Mouse (Mus musculus): ENCODE measurements at regions not wholly inside any gene's neighbourhood (a gene's known extent, or its start where the extent isn't known, plus 50 kb on each side); places are given as distances from the start of the nearest gene placed in this dataset.
"Not testable (repeated sequence)": the region's sequence is repeated elsewhere in the genome, so short reads cannot be mapped to it uniquely, and the experiment has no call there.

DNA sequence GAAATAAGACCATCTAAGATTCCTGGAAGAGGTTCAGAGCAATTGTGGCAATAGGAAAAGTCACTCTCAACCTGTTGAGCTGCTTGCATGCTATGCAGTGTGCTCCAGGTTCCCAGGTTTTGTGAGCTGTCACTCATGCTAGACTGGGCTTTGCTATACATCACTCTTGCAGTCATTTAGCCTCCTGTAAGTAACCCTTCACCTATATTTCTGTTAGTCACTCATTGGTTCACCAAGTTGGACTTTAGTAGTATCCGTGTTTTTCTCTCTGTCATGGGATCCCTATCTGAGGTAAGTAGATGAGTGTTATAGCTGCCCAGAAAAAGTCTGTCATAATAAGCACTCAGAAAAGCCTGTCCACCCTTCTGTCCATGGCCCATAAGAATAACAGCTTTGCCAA is 332.3 kb upstream of the Tbl1xr1 start:
- DNase-seq, result no peak

DNA sequence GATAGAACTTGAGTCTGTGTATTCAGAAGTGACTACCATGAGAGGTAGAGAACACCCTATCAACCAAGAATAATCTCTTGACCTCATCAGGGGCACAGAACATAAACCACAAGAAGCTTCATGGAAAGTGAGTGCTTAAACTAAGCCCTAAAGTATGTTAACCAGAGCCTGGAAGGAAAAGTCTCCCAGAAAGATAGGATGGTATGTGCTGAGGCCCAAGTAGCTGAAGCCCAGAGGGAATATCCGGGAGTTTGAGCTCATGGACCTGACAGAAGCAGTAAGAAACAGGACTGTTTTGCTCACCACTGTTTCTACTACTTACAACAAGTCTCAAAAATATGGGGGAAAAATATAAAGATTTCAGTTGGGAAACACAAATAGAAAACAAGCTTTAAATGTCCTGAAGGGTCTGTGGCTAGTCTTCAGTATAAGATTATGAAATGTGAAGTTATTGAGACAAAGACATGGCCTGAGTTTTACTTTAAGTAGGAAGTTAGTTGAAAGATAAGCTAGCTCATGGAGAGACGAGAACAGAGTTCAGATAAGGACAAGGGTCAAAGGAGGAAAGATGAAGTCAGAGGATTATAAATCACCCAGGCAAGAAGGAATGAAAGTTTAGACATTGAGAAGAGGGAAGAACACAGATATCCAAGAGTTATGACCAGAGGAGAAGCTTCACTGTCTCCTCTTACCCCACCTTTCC is 315.8 kb upstream of the Tbl1xr1 start:
- no peak for DNase-seq

DNA sequence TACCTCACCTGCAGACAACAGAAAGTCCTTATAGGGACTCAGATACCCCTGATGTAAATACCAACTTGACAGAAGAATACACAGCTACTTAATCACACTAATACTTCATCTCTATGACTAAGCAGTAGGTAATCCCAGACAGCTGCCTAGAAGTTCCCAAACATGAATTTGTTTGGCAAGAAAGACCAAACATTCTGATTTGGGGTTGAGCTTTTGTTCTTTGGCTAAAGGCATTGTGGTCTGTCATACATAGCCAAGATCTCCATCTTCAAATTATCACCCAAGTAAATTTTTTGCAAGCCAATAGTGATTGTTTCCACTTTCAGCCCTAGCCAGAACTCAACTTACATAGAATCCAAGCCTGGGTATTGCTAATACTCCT is 315.2 kb upstream of the Tbl1xr1 start:
- no peak for DNase-seq

DNA sequence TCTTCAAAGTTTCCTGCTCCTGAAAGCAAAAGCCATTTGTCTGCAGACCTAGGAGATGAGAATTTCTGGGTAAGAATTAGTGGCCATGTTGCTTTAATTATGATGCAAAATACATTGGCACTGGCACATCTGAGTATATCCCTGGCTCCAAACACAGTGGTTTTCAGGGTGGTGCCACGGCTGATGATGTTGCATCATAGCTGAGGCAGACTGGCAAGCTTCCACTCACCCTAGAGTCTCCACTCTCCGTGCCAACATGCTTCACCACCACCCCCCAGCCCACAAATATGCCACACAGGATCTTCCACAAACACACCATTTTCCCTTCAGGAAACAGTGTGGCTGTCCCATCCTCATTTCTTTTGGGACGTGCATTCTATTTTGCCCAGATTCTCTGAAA is 314.5 kb upstream of the Tbl1xr1 start:
- DNase-seq, result no peak

DNA sequence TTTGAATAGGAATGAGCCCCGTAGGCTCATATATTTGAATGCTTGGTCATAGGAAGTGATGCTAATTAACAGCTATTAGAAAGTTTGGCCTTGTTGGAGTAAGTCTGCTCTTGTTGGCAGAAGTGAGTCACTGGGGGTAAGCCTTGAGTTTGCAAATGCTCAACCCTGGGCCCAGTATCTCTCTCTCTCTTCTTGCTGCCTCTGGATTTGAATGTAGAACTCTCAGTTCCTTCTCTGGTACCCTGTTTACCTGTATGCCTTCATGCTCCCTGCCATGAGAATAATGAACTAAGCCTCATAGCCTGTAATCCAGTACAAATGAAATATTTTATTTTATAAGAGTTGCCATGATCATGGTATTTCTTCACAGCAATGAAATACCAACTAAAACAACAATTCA is 308.4 kb upstream of the Tbl1xr1 start:
- no peak for DNase-seq

DNA sequence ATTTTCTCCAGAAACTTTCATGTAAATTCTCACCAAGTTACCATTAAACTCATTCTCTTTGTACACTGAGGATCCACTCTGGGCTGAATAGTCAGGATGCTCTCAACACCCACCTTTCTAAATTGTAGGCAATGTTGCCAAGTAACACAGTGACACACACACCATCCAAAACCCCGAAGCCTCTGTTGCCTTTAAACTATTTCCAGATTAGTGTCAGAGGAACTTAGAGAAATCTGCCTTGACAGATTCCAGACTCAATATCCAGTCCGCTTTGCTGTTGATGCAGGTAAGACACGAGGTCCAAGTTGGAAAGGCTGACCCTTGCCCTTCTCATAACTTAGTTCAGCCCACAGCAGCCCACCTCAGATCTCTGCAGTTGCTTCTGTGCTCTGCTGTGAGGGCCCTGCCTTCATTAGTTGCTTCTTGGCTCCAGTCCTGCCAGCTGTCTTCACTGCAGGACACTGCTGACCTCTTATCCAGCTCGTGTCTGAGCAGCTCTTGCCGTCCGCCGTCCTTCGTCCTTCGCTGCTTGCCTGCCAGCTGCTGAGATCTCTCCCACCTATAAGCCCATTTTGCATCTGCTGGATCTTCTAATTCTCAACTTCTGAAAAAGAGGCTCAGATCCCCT is 306.4 kb upstream of the Tbl1xr1 start:
- DNase-seq, result no peak

DNA sequence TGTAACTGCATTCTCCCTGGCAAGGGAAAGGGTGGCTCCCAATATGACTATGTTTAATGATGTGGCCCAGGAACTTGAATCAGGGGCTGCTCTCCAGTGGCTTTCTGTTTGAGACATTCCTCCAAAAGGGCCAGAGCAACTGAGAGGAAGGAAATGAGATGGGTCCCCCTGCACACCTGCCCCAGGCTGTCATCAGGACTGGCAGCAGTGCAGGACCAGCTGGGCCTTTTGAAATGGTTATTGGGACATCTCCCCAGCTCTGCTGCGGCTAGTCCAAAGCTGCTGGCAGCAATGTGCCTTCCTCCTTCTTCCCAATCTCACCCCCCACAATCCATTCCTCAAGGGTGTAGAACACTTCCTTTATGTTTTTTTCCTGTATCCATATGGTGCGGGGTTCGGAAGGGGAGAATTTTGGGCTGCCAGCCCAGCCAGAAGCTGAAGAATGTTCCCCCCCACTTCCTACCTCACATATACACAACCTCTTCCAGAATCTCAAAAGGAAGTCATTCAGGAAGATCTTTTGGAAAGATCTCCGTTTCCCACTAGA is 304.6 kb upstream of the Tbl1xr1 start:
- no peak for DNase-seq

DNA sequence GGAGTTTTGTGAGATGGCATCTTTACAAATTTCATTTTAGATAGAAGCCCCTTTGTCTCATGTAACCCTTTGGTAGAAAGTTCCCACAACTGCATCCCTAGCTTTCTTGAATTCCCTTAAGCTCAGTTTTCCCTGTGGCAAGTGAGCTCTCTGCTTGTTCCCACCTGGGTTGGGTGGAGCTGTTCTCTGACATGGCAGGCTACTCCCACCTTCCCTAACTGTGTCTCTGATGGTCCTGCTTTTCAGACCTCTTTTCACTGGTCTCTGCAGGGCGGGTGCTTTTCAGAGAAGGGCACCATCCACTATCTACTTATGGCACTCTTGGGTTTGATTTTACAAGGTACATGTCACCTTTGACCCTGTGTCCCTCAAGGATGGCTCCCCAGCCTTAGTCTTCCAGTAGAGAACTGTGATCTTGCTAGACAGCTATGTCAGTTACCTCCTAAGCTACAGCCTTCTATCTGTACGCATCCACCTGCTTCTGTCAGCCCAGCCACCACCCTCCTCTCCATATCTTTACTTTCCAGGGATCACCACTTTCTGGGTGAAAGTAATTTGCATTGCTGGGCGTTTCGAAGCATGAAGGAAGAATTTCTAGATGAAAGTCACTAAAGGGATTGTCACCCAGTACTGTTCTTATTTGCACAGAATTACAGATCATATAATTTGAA is 302.1 kb upstream of the Tbl1xr1 start:
- DNase-seq, result peak; percentile 25

DNA sequence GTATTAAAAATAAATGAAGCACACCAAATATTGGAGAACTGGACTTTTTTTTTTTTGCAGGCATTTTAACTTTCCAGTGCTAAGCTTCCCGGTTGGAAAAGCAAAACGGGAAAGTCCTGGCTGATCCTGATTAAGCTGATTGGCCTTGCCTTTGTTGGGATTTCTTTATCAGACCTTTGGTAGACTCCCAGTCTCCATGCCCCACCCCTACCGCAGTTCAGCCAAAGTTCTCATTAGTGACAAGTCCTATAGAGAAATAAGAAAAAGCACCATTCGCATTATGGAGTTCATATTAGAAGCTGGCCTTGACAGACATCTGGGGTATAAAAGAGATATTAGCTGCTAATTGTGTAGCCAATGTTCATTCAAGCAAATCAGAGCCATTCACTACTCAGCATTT is 297.7 kb upstream of the Tbl1xr1 start:
- no peak for DNase-seq

DNA sequence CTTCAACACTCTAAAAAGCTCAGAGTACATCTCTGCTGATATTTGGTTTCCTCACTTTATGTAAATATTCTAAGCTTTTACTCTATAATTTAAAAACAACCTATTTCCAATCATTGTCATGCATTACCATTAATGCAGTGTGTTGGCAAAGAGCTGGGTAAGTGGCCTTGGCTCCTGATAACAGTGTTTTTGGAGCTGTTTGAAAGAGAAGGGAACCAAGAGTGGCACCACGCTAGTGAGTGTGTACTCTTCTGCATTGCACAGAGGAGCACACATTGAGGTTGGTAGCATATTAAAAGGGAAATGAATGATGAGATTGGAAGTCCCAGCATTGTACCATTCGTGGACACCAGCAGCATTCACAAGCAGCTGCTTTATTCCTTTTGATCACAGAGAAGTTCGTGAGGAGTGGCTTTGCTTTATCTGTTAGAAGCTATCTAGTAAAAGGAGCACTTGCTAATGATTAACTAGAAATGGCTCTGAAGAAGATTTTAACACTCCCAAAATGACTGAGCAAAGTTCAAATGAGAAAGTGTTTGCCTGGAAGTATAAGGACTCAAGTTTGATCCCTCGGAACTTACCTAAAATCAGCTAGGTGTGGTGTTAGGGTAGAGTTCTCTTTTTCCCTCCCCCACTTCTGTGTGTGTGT is 284.3 kb upstream of the Tbl1xr1 start:
- no peak for DNase-seq

DNA sequence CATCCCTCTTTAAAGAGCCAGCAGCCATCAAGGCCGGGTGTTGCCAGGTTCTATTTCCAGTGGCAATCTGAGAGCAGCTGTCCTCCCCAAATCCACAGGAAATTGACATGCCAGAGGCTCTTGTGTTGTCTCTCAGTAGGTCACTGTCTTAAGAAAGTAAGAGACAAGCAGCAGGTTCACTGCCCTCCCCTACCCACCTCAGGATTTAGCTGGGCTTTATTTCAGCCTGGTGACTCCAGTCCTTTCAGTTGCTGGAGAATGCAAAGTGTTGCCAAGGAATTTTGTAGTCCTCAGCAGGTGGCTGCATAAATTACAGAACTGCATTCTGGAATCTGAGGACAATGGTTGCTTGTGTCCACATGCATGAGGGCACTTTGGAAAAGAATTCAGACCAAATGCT is 278.3 kb upstream of the Tbl1xr1 start:
- no peak for DNase-seq

DNA sequence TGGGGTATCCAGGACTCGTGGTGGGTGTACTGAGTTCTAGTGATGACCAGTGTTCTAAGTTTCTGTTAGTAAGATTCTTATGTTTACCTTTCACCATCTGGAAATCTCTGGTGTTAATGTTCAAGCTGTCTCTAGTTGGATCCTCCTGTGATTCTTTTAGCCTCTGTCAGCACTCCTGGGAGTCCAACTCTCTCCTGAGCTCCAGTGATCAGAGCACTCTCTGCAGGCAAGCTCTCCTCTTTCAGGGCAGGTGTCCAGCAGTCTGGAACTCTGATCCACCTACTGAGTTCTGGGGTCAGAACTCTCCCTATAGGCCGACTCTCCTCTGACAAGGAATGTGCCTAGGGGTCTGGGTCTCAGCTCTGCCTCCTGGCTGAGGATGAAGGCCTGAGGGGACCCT is 272.6 kb upstream of the Tbl1xr1 start:
- DNase-seq, result not testable (repeated sequence)

DNA sequence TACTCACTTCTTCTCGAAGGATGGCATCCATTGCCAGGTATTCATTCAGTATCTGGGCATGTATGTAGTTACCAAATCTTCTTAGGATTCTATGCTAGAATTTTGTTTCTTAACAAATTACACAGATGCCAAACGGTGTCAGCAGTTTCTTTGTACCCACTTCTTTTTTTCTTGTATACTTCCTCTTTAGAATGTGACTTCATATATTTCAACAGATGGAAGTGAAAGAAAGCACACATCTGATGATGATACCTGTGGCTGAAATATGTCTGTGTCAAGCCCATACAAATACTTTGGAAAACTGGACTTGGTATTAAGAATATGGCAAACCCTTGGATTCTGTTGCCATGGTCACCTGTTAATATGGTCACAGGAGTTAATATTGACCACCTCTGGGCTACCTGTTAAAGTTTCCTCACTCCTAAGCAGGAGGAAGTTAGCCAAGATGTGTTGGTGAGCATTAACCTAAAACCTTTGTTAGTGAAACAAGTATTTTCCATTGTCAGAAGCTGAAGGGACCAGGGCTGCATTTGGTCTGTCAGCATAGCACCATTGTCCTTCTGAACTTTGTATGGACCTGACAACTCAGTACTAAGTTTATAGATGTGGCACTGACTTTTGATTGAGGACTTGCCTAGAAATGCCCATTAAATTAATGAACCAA is 269.8 kb upstream of the Tbl1xr1 start:
- DNase-seq, result no peak

DNA sequence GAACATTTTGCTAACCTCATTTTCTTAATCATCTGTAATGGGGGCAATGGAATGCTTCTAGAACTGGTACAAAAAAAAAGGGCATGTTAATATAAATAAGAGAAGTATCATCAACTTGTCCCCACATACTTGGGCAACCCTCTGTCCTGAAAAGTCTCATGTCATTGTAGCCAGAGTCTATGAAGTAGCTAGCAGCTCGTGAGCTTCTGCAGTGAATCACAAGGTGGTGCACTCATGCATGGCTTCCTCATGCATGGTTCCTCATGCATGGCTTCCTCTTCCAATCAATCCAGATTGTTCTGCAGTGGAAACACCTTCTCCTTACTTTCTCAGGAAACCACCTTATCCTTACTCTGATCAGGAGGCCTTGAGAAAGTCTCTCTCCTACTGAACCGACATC is 267.9 kb upstream of the Tbl1xr1 start:
- no peak for DNase-seq

DNA sequence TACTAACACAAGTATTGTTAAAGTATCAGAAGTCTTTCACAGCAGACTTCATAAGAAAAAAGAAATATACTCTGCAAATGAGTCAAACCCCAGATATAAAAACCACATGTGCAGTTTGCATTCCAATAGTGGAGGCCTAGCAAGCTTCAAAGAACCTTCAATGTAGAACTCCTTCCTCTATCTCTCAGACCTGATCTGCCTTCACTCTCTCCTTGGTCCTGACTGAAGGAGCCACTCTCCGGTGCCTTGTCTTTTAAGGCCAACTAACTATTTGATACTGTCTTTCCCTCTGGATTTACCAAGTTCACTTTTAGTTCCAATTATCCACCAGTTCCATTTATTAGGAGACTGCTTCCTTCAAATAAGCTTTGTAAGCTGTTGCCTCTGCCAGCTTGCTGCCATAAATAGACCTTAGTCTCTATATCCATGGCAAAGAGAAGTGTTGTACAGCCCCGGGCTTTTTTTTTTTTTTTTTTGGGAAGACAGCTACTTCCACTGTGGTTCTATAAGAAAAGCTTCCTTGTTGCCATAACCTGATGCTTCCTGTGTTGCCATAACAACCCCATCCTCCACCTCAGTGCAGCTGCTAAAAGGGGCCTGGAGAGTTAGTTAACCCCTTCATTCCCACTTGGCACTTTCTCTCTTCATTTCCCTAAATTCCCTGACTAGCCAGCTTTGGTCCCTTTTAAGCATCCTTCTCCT is 266.5 kb upstream of the Tbl1xr1 start:
- no peak for DNase-seq

DNA sequence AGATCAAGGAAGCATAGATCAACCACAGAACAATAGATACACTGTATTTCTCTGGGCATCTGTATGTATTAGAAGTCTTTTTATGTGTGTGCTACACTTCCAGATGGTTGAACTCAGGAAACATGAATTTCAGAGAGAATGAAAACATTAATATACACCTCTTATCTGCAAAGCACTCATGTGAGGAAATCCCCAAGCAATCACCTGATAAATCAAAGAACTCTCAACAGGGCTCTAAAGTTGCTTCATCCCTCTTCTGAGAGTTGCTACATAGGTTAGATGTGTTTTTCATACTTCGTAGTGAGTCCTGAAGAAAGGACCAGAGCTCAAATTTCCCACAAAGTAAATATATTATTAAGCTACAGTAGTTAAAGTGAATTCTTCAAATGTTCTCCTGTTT is 263.1 kb upstream of the Tbl1xr1 start:
- no peak for DNase-seq

DNA sequence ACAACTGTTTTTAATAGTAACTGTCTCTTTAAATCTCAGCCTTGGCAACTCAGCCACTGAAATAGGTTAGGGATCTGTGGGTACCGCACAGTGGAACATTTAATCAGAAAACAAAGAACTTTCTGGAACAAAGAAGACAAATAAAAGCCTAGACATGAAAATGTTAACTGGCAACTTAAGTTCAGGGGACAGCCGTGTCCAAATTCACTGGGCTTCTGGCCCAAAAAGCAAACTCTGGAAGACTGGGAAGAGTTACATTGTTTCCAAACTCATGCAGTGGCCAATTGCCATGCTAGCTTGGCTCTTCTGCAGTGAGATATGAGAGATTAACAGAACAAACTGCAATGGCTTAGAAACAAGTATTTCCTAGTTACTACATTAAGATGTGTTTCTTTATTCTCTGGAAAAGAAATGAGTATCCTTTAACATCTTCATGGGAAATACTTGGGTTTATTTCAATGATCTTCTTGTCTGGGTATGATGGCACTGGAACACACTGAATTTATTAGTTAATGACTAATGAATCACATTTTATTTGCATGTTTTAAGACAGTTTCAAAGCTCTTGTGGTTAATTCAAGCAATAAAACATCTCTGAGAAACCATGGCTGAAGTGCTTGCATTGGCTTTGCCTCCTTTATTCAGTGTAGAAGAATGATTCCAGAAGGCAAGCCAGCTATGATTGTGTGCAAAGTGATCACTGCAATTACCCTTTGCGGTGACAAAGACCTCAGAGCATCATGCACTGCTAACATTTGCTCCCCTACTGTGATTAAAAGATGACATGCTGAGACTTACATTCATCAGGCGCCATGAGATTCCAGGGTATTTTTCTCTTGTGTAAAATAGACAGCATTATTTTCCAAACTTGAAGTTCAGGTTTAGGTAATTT is 259.2 kb upstream of the Tbl1xr1 start:
- DNase-seq, result no peak

DNA sequence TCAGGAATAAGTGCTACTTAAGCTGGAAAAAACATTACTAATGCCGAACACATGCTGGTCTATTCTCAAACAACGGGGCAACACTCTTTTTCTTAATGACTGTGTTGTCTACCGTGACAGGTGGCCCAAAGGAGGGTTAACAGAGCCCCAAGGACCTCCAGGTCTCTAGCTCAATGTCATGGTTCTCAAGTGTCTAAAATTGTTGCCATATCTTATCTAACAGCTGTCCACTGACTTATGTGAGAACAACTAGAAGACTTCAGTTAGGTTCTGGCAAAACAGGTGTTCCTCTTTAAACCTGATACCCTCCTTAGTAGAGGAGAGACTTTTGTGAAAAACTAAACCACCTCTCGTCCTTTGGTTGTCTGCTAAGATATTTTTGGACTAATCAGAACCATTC is 257.4 kb upstream of the Tbl1xr1 start:
- no peak for DNase-seq

DNA sequence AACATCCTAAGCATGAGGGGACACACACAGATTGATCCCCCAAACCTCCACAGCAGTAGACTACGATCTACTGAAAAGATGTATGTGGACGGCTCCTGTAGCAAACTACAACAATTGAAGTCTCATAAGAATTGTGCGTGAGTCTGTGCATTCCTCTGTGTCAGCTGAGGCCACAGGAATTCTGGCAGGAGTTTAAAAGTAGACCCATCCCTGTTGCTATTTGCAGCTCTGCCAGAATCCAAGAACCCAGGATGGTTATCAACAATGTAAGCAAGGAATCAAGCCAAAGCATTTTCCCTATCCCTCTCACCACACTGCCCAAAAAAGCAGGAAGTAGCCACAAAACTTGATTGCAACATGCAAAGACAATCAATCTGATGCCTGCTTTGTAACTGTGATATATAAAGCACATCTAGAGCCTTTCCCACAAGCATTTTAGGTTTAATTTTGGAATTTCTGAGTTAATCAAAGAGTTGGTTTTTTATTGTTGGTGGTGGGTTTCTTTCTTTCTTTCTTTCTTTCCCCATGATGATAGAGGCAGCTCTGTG is 256.3 kb upstream of the Tbl1xr1 start:
- no peak for DNase-seq

DNA sequence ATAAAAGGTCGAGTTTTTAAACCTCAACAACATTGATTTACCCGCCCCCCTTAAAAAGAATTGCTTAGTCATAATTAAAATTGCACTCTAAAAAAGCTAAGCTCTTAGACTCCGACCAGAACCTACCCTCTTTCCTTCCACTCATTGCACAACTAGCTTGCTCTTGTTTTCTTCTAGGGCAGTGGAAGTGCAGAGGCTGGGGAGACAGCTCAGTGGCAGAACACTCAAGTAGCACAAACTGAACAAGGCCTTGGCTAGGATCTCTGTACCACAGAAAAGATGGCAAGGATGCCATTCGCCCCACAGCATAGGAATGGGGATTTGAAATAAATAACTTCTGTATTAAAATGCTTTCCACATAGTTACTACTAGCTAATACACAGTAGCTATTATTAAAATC is 253.8 kb upstream of the Tbl1xr1 start:
- no peak for DNase-seq

DNA sequence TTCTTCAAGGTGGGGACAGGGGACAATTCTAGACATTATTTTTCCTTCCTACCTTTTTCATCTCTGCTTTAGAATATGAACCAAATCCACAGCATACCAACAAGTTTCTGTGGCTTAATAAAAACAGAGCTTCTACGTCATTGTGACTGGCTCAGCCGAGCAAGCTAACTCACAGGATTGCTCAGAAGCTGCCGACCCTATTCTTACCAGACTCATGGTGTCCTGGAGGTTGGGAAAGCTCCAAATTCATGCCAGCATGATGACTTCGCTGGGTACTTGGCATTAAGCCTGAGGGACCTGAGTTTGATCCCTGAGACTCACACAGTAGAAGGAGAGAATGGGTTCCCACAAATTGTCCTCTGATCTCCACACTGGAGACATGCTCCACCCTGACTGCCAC is 253.1 kb upstream of the Tbl1xr1 start:
- no peak for DNase-seq
